Mouse (Mus musculus): ENCODE data around the gene Shroom3. TPM values are rescaled to one million over a fixed set of nuclear protein-coding genes. Genes with fewer than 3 reads are reported as not detected.

The Shroom3 gene
- polyA plus RNA-seq, 1 experiment from 2014 or later: 19.7 TPM

DNA sequence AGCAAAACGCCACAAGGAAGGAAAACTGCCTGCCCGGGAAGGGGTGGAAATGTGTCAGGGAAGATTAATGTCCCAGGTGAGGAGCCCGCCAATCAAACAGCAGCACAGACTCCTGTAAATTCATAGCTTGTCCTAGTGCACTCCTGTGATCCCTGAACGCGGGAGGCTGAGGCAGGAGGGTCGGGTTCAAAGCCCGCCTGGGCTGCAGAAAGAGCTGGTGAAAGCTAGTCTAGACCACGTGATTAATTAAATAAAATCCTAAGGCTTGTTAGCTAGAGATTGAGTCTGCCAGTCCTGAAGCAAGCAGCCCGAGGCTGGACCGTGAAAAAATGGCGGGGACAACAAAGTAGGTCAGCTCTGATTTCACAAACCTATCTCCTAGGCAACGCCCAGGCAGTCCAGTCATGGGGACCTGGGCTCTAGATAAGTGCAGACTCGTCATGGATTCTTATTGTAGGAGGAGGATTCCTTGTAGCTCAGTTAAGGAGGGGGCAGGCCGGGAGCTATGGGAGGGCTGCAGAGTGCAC, 322.6 kb downstream of the Shroom3 start:
- 30% methylated on average over 14 of the region's 14 CpGs for WGBS
- Histone ChIP-seq H3K4me2 (peak overlapping the region; percentile 65), H3K9ac (peak overlapping the region; percentile 11; the same call in 1 of the 2 replicates), H3K4me3 (peak overlapping the region; percentile 34), H3K9me3 (replicated peaks) (no peaks in the 10 kb centered on the region), H3K36me3 (no peaks in the 10 kb centered on the region), H3K27me3 (replicated peaks) (no peaks in the 10 kb centered on the region), H3K27ac (ENCODE audit: poor library complexity, severe bottlenecking) (peak overlapping the region; percentile 70), H3K4me1 (replicated peaks) (peaks cover 43% of the 10 kb centered on the region)
- ATAC-seq (ENCODE audit: insufficient number of reproducible peaks, low FRiP score): peak; percentile 60

DNA sequence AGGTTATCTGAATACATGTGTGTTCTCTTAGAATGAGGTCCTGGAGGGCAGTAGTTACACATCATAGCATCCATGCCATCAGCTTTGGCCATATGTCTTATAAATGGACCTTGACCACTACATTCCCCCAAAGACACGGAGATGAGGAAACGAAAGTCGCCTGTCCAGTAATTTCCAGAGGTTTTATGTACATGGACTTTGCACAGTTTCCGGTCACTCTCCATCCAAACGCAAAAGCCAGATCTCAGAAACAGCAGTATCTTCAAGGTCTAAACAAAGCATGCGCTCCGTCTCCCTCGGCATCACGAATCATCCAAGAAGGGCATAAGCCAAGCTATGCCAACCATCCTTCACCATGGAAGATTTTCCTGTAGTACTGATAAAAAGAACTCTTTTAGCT, 325.0 kb downstream of the Shroom3 start:
- ATAC-seq (ENCODE audit: insufficient number of reproducible peaks, low FRiP score): no peak
- Histone ChIP-seq H3K4me3 (no peak overlapping the region), H3K9ac (no peak overlapping the region), H3K9me3 (replicated peaks) (no peaks in the 10 kb centered on the region), H3K27me3 (replicated peaks) (no peaks in the 10 kb centered on the region), H3K27ac (ENCODE audit: poor library complexity, severe bottlenecking) (no peak overlapping the region), H3K4me2 (no peak overlapping the region), H3K36me3 (no peaks in the 10 kb centered on the region), H3K4me1 (replicated peaks) (peaks cover 22% of the 10 kb centered on the region)
- 85% methylated on average over 9 of the region's 9 CpGs for WGBS

MicroRNAs within 50 kb of the gene (microRNA counts, 519-probe panel; counts per million panel counts)
- 3,580 counts per million, percentile 22 among the panel's probes with 10 or more counts for microRNA mmu-miR-1961

Small RNA genes lying within 50 kb of the gene (microRNA-seq; reads per million reads assigned to microRNA genes)
- not detected for gene Mir1961

Other genes with a start within 250 kb of the Shroom3 start
- gene Nup54, start 248.2 kb upstream of the Shroom3 start, polyA plus RNA-seq (2016; fragmentation: Nextera tagmentation; extraction: Ambion mirVana): 42.6 and 44.6 TPM in 2 replicates
- 17.7 and 18.0 TPM in 2 replicates for gene Scarb2, start 176.6 kb upstream of the Shroom3 start, polyA plus RNA-seq (2016; fragmentation: Nextera tagmentation; extraction: Ambion mirVana)
- not detected in 2 replicates for gene Fam47e, start 128.4 kb upstream of the Shroom3 start, polyA plus RNA-seq (2016; fragmentation: Nextera tagmentation; extraction: Ambion mirVana)
- gene Stbd1, start 80.4 kb upstream of the Shroom3 start, polyA plus RNA-seq (2016; fragmentation: Nextera tagmentation; extraction: Ambion mirVana): 84.2 and 87.2 TPM in 2 replicates
- gene Ccdc158, start 8.2 kb upstream of the Shroom3 start, polyA plus RNA-seq (2016; fragmentation: Nextera tagmentation; extraction: Ambion mirVana): 1.1 and 1.2 TPM in 2 replicates